Mouse (Mus musculus) liver, adult 2 months (tissue): ENCODE measurements around the gene Ccdc177.

Experiments
- CTCF ChIP-seq: fragments of 200-500 bp; IDR thresholded peaks from 2 replicates; pipeline ENCODE4 v1.5.1; 2011; ENCODE audit warnings: low read depth, low read length, control low read depth
- POLR2A ChIP-seq: fragments of 200-500 bp; IDR thresholded peaks from 2 replicates; pipeline ENCODE4 v1.6.1; 2011; ENCODE audit warnings: low read length, control low read depth; ENCODE audit not compliant: insufficient read depth; ENCODE audit errors: extremely low read depth

DNA sequence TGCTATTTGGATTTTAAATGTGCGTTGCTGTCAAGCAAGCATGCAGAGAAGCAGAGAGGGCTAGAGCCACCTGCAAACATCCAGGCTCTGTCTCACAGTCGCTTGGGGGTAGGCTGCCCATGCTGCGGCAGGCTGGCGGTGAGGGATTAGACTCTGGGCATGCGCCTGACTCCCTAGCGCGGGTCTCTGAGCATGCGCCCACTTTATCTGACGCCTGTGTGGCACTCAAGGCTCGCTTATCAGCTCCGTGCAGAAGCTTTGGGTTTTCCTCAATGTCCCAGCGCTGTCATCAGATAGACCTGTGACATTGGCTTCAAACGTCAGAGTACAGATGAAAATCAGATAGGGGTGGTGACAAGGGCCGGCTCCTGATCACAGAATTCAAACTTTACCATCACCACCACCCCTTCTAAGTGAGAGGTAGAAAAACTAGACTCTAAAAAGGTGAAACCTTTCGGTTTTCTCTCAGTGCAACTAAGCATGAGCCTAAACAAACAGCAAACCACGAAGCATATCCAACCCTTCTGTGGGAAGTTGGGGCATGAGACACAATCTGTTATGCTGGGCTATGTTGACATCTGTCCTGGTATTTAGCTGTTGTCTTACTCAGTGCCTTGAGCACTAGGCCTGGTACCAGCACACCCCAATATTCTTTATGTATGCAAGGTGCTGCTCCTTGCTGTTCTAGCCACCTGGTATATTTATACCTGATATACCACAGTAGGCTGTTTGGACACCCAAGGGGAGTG is 17.9 kb upstream of the Ccdc177 start:
- TF ChIP-seq CTCF (no peak), POLR2A (no peak)
